Mouse (Mus musculus) kidney, postnatal 4 days (tissue): Measurements from ENCODE around the gene Mgrn1.

Experiments used
- DNase-seq, 2 experiments: peaks; one replicate each; pipeline ENCODE4 v3.0.0; 2021; ENCODE audit warnings: mixed read lengths in 2 of 2

Gene Mgrn1

DNA sequence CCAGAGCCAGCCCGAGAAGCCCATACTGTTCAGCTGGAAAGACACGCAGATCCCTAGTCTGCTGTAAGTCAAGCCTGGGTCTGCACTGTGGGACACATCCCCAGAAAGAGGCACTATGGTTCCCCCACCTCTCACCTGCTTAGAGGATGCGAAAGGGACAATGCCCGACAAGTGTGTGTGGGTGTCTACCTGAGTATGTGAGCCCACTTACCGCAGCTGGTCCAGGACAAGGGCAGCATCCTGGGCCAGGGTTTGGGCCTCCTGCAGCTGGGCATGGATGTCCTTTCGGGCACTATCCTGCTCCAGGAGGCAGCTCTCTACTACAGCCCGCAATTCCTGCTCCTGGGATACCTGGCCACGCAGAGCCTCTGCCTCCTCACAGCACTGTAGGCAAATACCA is 56.8 kb downstream of the Mgrn1 start:
- DNase-seq: no peak

DNA sequence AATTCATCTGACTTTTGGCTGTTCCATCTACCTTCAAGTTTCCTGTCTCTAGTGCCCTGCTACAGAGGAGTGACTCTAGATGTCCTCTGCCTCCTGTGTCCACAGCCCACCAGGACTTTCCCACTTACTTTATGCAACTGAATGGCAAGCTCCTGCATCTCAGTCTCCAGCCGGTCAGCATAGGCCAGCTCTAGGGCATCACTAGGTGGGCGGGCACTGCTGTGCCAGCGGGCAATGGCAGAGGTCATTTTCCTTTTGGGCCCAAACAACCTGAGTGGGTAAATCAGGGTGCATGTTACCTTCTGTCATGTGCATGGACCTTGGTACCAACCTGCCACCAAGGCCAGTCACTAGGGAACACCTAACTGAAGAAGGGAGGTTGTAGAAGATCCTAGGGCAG is 57.4 kb downstream of the Mgrn1 start:
- no peak for DNase-seq

DNA sequence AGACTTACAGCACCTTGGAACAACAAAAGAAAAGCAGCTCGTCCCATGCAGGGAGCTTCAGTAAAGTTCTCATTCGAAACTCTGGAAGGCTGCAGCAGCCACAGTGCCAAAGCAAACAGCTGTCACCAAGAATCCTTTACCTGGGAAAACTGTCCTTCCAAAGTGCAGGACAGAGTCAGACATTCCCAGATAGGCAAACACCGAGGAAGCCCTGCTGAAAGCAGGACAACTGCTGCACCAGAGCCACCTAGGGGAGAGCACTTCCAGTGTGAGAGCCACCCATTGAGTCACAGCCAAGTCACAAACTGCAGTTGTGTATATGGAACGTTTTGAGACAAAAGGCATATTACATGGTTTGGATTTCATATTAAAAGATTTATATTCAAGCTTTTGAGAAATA is 59.4 kb downstream of the Mgrn1 start:
- no peak for DNase-seq

DNA sequence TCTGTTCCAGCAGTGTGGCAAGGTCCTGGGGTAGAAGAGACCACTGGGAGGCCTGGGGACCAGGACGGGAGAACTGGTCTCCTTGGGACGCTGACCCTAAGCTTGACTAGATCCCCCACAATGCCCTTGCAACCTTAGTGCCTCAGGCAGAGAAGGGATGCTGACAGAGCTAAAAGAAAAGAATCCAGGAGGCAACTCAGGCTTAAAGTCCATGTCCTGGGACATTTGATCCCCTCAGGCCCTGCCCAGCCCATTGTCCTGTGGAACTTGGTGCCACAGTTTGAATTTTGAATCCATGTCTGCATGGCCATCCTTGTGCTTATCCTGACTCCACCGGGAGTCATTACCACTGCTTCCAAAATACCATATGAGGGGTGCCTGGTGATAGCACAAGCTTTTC is 60.1 kb downstream of the Mgrn1 start:
- DNase-seq: no peak

DNA sequence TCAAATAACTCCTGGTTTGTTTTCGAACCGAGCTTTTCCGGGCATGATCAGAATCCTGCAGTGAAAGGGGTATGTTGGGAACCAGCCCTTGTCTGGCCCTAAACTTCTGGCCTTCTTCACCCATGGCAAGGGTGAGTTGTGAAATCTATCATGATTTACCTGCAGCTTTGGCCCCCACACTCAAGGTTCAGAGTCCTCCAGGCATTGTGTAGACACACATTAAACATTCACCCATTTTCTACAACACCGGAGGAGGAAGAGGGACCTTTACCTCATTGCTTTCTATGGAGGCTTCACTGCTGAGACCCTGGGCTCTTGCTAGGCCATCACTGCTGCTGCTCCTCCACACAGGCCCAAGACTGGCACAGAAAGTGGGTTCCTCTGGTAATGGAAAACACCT is 61.3 kb downstream of the Mgrn1 start:
- DNase-seq: no peak

DNA sequence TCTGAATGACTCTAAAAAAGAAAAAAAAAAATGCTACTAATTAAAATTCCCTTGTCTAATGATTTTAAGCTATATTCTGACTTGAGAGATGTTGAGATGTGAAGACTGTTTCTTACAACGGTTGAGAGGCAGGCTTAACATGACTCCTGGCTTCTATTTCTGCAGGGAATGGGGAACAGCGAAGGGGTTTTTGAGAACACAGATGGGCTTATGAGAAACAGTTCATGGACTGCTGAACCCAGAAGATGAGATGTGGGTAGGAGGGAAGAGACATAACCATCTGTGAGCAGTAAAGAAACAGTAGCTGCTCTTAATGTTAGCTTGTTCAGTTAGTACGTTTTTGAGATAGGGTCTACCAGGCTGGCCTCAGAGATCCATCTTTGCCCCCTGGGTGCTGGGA is 70.6 kb downstream of the Mgrn1 start:
- no peak for DNase-seq

DNA sequence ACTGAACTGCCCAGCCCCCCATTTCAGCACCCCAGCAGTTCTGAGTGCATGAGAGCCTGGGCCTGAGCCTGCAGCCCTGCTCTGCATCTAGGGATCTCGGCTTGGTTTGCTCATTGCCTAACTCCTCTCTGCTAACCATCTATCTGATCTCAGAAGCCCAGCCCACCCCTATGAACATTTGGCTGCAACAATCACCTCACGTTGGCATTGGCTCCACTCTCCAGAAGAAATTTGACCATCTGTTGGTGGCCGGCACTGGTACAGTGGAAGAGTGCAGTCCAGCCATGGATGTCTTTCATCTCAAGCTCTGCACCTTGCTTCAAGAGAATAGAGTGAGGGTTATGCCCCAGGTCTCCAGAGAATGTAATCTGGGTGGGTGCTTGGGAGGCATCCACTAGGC is 71.4 kb downstream of the Mgrn1 start:
- DNase-seq: no peak

DNA sequence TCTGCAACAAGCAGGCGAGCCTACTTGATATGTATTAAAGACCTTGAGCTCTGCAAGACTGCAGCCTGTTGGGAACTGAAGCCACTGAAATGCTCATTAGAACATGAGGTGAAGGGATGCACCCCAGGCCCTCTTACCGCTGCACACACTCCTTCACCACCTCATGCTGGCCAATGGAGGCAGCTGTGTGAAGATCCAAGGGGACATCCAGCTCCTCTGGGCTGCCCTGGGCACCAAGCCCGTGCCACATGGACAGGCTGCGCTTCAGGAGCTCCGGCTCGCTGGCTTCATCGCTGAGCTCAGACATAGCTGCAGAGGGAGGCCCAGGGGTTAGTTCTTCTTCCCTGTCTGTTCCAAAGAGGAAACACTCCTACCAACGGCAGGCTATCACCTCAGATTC is 74.2 kb downstream of the Mgrn1 start:
- DNase-seq: no peak

DNA sequence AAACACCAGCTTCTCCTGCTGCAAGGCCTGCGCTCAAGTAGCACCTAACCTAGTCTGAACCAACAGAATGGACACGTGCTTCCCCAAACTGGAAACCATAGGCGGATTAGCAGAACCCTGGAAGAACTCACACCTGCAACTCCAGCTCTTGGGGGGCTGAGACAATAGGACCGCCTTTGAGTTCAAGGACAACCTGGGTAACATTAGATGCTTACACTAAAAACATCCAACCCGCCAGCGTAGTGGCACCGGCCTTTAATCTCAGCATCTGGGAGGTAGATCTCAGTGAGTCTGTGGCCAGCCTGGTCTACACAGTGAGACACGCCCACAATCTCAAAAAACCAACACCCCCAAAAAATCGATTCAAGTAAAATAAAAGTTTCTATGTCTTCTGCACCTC is 77.3 kb downstream of the Mgrn1 start:
- DNase-seq: no peak

DNA sequence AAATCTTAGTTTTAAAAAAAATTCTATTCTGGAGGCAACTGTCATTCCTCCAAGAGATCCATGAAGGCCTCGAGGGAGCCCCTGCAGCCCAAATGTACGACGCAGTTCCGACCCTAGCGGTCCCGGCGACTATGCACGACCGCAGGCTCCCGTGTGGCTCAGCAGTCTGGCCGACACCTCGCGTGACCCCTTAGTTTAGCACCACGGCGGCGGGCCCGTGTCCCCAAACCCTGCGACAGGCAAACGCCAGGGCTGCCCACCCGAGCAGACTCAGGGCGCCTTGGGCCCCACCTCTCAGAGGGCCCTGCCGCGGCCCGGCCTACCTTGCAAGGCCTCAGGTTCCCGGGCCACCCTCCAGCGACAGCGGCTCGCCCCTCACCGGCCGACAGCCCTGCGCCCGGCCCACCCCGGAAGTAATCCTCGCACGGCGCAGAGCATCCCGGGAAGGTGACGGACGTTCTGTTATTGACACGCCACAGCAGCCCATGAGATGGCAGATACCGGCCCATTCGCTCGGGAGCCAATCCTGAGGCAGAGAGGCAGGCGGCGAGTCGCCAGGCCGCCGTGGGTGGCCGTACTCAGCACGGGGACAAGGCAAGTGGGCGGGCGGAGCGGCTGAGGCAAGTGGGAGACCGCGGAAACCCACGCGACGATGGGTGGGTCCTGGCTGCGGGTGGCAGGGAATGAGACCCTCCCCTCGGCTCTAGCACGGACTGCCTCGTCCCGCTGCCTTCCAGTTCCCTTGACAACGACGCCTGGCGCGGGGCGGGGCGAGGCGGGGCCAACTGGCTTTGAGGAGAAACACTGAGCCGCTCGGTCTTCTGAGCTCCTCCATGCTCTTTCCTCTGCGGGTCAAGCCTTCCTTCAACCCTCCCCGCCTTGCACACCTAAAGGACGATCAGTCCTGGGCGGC is 78.0 kb downstream of the Mgrn1 start, which contains the start of gene Anks3:
Anks3 (minus strand) TSS at position 409 of the 913 bp plus-strand sequence.
- peak; percentile 96 to 98 for DNase-seq

DNA sequence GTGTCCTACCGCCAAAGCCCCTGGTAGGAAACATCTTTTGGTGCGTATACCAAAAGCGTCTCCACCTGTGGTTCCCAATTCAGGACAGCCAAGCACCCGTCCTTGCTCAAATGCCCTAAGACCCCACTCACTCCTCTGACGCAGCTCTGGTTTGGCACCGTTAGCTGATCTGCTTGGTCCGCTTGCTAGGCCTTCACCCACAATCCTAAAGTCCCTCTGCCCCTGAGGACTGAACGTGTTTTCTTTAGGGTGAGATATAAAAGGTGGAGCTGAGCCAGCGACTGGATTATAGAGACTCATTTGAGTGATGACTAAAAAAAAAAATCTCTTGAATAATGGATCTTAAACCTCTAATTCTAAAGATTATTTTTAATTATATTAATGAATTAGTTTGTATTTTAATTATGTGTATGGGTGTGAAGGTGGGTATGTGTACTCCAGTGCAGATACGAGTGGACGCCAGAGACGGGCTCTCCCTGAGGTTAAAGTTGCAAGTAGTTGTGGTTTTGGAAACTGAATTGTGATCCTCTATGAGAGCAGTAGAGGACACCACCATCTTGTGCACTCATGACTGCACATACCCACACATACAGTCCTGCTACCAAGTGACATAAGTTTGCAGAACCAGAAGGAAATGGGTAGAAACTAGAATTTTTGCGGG is 78.8 kb downstream of the Mgrn1 start:
- no peak for DNase-seq

DNA sequence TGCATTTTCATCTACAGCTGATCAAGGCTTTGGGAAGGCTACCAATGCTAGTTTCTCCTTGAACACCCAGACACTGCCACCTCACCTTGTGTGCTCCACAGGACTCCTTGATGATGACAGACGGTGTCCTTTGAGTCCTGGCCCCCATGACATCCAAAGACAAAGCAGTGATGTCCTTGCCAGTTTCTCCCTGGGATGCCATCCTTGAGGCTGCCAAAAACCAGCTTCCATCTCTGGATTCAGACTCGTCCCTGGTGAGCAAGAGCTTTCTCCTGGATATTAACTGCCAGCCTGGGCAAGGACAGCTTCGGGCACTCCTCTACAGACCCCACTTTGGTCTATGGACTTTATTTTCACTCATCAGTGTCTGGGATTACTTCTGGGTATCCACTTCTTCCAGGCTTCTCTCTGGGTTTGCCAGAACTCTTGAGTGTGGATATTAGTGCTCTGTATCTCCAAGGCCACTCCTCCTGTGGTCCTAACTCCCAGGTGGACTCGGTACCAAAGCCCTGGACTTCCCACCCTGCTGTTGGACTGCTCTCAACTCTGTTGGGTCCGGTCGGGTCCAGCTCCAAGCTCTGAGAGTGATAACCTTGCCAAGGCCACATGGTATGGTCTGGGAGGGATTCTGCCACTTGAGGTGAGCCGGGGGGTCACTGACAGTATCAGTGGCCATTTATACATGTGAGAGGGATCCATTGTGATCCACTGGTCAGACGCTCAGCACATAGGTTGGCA is 79.5 kb downstream of the Mgrn1 start:
- no peak for DNase-seq

DNA sequence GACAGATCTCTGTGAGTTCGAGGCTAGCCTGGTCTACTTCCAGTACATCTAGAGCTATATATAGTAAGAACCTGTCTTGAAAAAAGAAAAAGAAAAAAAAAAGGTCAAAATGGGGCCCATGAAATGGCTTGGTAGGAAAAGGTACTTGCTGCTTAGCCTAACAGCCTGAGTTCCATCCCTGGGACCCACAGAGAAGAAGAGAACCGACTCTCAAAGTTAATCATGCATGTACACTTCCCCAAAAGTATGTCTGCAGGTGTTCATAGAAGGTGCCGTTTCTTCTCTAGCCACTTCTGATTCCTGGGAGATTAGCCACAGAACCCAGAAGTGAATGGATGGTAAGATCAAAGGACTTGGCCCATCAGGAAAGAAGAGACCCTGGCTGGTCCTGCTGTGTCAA is 82.4 kb downstream of the Mgrn1 start:
- DNase-seq: no peak

DNA sequence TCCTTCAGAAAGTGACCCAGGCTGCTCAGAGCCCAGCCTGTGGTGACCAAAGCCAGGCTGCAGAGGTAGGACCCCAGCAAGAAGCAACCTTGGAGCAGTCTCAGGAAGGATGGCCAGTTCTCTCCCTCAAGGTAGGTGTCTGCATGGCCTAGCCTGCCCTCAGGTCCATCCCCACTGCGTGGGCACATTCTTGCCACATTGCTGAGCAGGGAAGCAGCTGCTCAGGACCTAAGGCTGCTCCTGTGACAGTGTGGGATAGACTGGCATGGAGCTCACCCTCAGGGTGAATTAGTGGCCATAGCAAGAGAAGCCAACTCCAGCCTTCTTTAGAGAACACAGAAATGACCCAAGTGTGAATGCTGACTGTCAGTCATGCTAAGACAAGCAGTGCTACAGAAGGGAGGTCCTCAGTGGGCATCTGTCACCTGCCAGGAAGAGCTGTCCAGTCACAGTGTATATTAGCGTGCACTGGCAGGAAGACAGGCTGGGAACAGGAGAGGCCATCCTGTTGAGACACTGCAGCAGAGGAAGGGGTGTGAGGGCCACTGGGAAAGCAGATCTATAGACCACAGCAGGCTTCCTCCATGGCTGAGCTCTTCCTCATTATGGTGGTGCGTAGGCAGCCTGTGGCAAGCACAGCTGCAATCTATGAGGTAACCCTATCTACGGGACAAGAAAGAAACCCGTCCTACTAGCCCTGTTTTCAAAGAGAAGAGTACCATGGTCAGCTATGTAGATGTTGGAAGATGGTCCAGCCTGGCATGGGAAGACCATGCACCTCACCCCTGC is 83.2 kb downstream of the Mgrn1 start:
- no peak for DNase-seq

DNA sequence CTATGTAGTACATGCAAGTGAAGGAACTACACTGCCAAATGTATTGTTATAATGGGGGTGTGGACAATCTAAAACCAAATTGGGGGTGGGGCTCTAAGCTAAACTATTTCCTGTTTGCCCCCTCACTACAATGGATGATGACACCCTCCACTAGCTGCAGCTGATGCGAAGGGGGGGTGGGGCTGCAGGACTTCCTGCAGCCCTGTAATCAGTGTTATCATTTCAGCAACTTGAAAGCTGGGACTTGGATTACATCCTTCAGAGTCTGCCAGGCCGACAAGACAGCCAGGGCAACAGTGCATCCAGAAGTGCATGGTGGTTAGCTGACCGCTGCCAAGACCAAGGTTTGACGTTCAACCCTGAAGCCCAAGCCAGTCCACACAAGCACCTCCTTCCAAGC is 85.6 kb downstream of the Mgrn1 start:
- peak; percentile 20 to 56 for DNase-seq

DNA sequence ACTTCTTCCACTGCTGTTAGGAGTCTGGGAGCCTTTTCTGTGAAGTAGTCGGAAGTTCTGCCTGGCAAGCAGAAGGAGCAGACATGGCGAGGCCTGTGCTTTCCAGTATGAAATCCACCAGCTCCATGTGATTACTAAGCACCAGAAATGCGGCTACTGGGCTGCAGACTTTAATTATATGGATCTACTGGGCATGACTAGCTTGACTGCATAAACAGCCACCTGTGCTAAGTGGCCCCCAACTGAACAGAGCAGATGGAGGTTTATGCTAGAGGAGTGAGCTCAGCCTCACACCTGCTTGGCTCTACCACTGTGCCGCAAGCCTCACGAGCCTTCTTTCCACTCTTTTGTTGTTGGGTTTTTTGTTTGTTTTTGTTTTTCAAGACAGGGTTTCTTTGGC is 88.5 kb downstream of the Mgrn1 start:
- DNase-seq: no peak

DNA sequence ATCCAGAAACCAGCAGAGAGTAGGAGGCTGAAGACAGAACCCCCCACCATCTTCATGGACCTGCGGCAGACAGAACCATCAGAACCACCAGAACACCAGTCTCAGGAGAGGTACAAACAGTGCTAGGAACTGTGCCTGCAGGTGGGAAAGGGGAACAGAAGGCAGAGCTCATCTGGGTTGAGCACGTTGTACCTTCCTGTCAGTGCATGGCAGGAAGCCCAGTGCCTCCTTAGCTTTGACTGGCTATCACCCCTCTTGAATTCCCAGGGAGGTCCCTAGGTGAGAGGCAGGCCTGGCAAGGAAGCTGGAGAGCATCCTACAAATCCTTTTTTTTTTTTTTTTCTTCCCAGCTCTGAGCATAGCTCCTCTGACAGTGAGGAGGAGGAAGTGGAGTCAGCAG is 90.1 kb downstream of the Mgrn1 start:
- DNase-seq: no peak

DNA sequence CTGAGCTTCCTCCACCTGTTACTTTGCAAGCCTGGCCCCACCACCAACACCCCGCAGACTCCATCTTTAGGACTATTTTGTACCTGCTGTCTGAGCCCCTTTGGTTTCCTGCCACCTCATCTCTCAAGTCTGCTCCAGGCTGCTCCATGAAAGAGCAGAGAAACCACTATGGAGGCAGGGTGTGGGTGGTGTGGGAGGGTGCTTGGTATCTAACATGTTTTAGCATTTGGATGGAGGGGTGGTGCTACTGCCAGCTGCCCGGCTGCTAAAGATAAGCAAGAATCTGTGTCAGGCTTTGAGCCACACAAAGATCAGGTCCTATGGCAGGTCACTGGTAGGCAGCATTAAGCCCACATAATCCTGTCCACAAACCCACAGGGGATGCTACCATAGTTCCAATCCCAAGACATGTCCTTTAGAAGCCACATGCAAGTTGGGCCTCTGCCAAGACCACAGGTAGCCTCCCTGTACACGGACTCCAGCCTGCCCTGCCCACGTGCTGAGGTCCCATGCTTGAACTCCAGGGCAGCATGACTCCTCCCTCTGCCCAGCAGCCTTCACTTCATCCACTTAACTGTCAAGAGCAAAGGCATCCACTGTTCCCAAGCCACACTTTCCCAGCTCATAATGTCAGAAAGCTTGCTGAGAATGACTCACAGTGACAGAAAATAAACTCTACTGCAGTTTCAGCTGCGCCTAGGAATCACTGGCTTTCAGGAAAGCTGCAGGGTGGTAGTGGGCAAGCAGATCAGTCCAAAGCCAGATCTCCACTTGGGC is 92.4 kb downstream of the Mgrn1 start:
- DNase-seq: peak; percentile 14 to 44

DNA sequence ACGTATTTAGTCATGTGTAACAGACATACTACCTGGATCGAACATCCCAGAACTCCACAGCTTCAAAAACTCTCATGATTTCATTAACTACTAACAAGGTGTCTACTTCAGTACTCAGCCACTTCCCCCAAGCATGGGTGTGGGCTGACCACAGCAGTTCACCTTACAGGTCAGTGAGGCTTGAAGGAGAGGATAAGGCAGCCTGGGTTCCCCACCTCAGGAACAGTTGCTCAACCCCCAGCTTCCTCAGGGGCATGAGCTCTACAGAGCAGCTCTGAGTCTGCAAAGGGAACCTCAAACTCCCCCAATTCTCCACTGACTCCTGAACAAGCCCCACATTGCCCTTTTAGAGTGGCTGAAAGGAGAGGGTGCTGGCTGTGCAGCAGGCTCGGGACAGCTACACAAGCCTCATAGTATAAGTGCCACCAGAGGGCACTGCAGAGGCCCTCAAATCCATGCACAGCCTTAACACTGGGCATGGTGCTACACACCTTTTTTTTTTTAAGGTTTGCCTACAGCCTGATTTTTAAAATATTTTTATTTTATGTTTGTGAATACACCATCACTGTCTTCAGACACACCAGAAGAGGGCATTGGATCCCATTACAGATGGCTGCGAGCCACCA is 93.8 kb downstream of the Mgrn1 start:
- peak; percentile 48 to 65 for DNase-seq

DNA sequence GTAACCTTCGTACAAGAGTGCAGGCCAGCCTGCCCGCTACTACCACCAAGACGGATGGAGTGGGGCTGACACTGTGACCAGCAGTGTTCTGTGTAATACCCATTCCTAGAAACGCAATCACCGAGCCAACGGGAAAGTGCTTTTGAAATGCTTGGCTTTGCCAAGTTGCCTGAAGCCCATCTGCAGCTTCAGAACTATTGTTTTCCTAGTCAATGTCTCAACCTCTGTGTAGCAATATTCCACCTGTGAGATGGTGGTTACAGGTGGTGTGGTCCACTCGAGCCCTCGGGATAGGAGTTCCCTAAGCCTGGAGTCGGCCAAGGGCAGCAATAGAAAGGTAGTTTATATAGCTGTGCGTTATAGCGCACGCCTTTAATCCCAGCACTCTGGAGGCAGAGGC is 98.7 kb downstream of the Mgrn1 start:
- DNase-seq: no peak
